Mouse (Mus musculus) bone marrow macrophage, adult 2 months (primary cell): ENCODE data around the gene Uhmk1.

Experiments
- CTCF ChIP-seq: IDR thresholded peaks from 2 replicates; pipeline ENCODE4 v1.5.1; 2012; ENCODE audit warnings: low read depth, mild to moderate bottlenecking, low read length, moderate library complexity
- POLR2A ChIP-seq: IDR thresholded peaks from 2 replicates; pipeline ENCODE4 v1.6.1; 2012; ENCODE audit warnings: mild to moderate bottlenecking, low read depth, low read length, borderline replicate concordance

DNA sequence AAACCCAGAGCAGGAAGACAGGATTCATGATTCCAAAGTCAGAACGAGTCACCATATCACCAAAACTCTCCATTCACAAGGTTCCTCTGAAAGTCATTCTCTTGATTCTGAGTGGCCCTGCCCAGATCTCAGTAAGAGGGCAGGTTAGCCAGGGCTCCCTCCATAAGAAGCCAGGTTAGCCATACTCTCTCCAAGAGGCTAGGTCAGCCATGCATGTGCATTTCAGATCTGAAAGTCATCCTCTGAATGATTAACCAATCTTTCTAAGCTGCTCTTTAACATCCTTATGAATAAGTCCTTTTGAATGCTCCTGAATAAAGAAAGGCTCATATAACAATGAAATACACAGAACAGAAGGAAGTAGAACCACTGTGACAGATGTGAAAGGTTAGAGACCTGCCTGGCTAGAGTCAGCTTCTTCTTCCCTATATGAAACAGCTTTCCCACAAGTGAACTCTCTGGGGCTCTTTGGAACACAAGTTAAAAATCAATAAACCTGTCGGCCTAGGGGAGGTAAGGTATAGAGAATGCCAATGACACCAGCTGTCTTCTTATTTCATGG lies 51.1 kb downstream of the Uhmk1 start:
- TF ChIP-seq CTCF (no peak), POLR2A (no peak)
